Mouse (Mus musculus) Muller cell, postnatal 12 days (primary cell): Measurements from ENCODE around the gene Wap.
"Not testable (repeated sequence)": the region's sequence is repeated elsewhere in the genome, so short reads cannot be mapped to it uniquely, and the experiment has no call there.

Experiments used
- DNase-seq: peaks from one replicate; pipeline ENCODE4 v3.0.0-alpha.2; 2015; ENCODE audit errors: inconsistent ontology term

The Wap gene

GRCm38 (mm10) chr11:6638537-6638936, at the start of gene Wap:
TSS of gene Wap (minus strand) at chr11:6638637.
- DNase-seq, result no peak

GRCm38 (mm10) chr11:6684741-6685140, 46.3 kb upstream of the Wap start:
- DNase-seq, result no peak

GRCm38 (mm10) chr11:6680397-6680818, 42.0 kb upstream of the Wap start:
- DNase-seq, result no peak

- no peak for DNase-seq
These were observed 41.4 kb upstream of the Wap start for GRCm38 (mm10) chr11:6679694-6680396.

- peak; percentile 16 for DNase-seq
These were observed 39.1 kb upstream of the Wap start for GRCm38 (mm10) chr11:6677530-6677929.

GRCm38 (mm10) chr11:6676641-6677040, 38.2 kb upstream of the Wap start:
- DNase-seq, result no peak

- no peak for DNase-seq
These were observed 37.0 kb upstream of the Wap start for GRCm38 (mm10) chr11:6675402-6675801.

- no peak for DNase-seq
These were observed 36.3 kb upstream of the Wap start for GRCm38 (mm10) chr11:6674701-6675100.

- no peak for DNase-seq
These were observed 32.4 kb upstream of the Wap start for GRCm38 (mm10) chr11:6670826-6671225.

GRCm38 (mm10) chr11:6670044-6670443, 31.6 kb upstream of the Wap start:
- DNase-seq, result no peak

GRCm38 (mm10) chr11:6669041-6669440, 30.6 kb upstream of the Wap start:
- peak; percentile 16 for DNase-seq

- DNase-seq, result no peak
These were observed 28.2 kb upstream of the Wap start for GRCm38 (mm10) chr11:6666634-6667033.

- DNase-seq, result no peak
These were observed 22.8 kb upstream of the Wap start for GRCm38 (mm10) chr11:6661206-6661605.

- DNase-seq, result peak; percentile 73
These were observed 19.8 kb upstream of the Wap start, which contains the start of gene Ramp3 for GRCm38 (mm10) chr11:6658271-6658670. TSS of gene Ramp3 (plus strand) at chr11:6658521.

- DNase-seq, result peak; percentile 63
These were observed 16.5 kb upstream of the Wap start for GRCm38 (mm10) chr11:6654903-6655302.

- DNase-seq, result not testable (repeated sequence)
These were observed 14.5 kb upstream of the Wap start for GRCm38 (mm10) chr11:6652978-6653377.

GRCm38 (mm10) chr11:6650519-6650918, 12.1 kb upstream of the Wap start:
- DNase-seq, result no peak

- no peak for DNase-seq
These were observed 9.6 kb upstream of the Wap start for GRCm38 (mm10) chr11:6647831-6648724.

GRCm38 (mm10) chr11:6644566-6644965, 6.1 kb upstream of the Wap start:
- no peak for DNase-seq

- DNase-seq, result no peak
These were observed 635 bp upstream of the Wap start for GRCm38 (mm10) chr11:6639072-6639471.

GRCm38 (mm10) chr11:6636150-6636549, 2.3 kb downstream of the Wap start:
- no peak for DNase-seq

- no peak for DNase-seq
These were observed 8.8 kb downstream of the Wap start for GRCm38 (mm10) chr11:6629655-6630054.

GRCm38 (mm10) chr11:6628568-6628967, 9.9 kb downstream of the Wap start:
- peak; percentile 20 for DNase-seq
